Mouse (Mus musculus): ENCODE measurements around the gene Tmem205.

Tmem205 gene

DNA sequence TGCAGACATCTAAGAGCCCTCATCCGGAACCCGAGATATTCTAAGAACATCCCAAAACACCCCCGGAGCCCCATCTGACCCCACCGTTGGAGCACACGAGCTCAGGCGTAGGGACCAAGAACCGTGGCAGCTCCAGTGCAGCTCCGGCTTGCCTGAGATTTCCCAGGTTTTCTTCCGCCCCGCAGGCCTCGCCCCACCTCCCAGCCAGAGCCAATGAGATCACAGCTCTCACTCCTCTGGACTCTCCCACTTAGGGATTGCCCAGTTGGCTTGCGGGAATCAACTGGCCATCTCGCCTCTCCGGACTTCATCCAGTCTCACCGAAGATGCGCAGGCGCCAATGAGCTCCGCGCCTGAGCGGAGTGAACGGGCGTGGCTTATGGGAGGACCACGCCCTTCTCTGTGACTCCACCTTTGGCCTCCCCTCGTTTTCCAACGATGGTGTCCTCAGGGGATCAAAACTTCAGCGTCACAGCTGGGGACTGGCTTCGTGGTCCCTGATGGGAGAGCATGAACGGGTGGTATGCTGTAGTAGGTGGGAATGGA is at the start of gene Tmem205, which contains the start of gene Ccdc159:
Gene Tmem205 (minus strand): TSS at position 349 of the 546 bp plus-strand sequence.
Gene Ccdc159 (plus strand): TSS at position 264 of the 546 bp plus-strand sequence.
- DNase-seq = peak; percentile 98

GRCm38 (mm10) chr9:21976626-21977175 is 49.3 kb upstream of the Tmem205 start:
- DNase-seq = no peak

DNA sequence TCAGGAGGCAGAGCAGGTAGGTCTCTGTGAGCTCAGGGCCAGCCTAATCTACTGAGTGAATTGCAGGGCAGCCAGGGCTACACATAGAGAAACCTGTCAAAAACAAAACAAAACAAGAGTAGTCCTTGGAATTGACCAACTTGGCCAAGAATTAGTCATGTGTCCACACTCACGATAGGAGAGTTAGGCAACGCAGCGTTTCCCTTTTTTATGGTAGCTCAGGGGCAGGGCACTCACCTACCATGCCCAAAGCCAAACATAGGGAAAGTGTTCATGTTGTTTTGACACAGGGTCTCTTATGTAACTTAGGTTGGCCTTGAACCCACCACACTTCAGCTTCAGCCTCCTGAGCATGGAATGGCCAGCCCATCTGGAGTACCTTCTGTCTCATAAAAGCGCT is 41.9 kb upstream of the Tmem205 start:
- DNase-seq = no peak

DNA sequence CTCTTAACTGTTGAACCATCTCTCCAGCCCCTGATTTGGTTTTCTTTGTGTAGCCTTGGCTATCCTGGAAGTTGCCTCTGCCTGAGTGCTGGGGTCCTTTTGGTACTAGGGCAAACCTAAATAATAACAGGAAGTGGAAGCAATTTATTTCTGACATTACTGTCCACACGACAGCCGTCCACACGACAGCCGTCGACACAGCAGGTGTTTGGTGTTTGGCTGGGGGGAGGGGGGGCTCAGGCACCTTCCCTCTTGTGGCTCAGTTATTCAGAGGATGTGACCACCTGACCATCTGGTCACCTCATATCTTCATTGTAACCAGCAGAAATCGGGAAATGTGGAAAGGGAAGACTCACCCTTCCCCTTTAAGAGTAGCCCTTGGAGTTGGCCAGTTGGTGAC is 41.5 kb upstream of the Tmem205 start:
- DNase-seq = no peak

GRCm38 (mm10) chr9:21963417-21963816 is 36.1 kb upstream of the Tmem205 start, which contains the start of gene Epor:
TSS of gene Epor (minus strand) at chr9:21963506.
- DNase-seq = no peak

DNA sequence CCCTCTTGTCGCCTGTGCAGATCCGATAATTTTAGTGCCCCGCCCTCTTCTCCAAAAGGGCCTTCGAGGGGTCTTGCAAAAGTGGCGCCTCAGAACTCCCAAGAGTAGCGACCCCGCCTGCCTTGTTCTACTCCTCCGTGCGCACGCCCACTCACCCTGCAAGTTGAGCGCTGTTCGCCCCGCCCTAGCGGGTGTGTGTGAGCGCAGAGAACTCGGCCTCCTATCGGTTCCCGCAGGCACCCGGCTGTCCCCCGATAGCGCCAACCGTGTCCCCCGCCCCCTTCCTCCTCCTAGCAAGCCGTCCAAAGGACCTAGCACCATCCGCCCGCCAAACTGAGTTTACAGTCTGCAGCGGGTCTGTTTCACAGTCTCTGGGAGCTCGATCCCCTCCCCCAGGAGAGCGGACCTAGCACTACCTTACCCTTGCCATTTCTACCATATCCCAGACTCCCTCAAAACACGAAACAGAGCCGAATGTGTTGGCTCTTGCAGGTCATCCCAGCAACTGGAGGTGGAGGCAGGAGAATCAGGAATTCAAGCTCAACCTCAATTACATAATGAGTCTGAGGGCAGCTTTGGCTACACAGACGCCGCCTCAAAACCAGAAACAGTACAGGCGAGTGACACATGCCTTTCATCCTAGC is 35.2 kb upstream of the Tmem205 start:
- DNase-seq = peak; percentile 87

GRCm38 (mm10) chr9:21962010-21962409 is 34.7 kb upstream of the Tmem205 start:
- DNase-seq = no peak

- no peak for DNase-seq
Measured at GRCm38 (mm10) chr9:21961366-21961980, 34.1 kb upstream of the Tmem205 start.

DNA sequence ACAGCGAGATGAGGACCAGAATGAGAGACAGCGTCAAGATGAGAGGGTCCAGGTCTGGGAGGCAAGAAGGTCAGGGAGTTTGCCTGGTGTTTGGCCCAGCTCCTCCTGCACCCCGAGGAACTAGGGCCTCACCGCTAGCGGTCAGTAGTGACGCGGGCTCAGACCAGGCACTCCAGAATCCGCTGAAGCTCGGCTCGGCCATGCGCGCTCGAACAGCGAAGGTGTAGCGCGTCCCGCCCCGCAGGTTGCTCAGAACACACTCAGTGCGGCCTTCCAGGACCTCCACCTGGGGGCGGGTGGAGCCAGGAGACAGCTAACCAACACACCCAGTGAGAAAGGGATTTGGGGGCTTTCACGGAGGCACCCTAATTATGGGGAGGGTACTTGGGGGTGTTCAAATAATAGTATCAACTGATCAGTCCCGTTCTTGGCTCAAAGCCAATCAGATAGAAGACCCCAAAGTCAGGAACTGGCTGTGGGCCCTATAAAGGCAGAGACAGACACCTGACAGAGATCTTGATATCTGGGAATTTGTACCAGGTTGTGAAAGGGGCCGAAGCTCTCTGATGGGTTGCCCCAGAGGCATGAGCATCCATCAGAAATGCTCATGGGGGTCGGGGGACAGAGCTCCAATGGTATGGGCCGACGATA is 33.3 kb upstream of the Tmem205 start:
- no peak for DNase-seq

DNA sequence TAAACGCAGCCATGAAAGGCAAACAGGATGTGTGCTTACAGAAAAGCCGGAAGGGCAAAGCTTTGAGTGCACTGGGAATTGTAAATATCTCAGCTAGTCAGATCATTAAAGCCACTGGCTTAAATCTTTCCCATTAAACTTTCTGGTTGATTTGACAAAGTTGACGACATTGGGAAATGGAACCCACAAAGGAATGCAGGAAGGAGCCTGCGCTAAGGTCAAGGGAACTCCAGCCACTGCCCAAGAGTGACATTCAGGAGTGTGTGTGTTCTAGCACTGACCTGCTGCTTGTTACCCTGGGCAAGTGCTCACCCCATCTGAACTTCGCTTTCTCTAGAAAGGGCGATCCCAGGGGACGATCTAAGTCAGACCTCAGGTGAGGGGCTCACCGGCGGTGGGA is 32.8 kb upstream of the Tmem205 start:
- no peak for DNase-seq

DNA sequence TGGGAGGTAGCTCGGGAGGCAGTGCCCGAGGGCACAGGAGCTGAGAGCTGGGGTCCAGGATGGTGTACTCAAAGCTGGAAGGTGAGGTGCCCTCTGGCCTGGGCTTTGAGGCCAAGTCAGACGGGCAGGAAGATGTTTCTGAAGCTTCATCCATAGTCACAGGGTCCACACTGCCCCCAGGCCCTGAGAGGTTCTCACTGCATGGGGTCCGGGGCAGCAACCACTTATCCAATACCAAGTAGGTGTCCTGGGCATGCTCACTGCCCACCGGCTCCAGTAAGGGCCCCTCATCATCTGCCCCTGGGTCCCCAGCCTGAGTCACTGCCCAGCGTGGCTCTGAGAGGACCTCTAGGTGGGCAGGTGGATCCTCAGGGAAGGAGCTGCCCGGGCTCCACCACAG is 31.9 kb upstream of the Tmem205 start:
- DNase-seq = no peak

DNA sequence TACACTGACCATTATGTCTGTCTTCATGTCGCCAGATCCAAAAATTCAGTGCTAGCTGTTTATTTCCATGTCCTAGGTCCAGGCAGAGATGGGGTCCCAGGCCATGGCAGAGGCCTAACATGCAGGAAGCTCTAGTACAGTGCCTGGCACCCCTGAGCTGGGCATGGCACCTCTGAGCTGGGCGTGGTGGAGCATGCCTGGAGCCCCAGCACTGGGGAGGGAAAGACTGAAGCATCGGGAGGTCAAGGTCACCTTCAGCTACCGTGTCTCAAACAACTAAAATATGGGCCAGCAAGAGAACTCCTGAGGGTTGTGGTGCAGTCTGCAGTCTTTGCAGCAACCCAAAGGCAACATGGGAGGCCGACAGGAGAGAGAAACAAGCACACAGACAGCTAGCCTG is 31.0 kb upstream of the Tmem205 start:
- no peak for DNase-seq

DNA sequence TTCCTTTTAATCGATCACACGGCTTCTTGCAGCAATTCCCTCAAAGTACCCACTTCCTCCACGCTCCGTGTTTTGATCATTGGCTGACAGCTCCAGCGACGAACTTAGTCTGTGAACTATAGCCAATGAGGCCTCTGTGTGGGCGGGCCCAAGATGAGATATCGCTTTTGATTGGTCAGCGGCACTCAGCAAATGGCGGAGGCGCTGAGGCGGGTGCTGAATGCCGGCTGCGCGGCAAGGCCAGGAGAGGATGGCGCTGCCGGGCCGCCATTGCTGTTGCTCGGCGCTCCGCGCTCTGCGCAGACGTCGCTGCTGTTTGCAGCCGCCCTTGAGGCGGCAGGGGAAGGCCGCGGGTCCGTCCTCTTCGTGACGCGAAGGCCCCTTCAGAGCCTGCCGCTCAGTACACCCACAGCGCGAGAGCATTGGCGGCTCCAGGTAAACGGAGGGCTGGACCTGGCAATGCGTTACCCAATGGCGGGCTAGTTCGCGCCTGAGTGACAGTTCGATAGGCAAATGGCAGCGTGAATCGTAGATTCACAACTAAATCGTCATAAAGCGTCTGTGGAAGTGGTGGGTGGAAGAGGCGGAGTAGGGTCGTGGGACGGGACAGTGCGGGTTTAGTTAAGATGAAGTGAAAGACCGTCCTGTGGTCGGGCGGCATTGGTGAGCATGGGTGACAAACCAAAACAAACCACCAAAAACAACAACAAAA is 28.4 kb upstream of the Tmem205 start, which contains the start of gene Swsap1:
Gene Swsap1 (plus strand): TSS at position 186 of the 712 bp plus-strand sequence.
- peak; percentile 99 for DNase-seq

- DNase-seq = no peak
Measured at GRCm38 (mm10) chr9:21955225-21955569, 27.8 kb upstream of the Tmem205 start.

DNA sequence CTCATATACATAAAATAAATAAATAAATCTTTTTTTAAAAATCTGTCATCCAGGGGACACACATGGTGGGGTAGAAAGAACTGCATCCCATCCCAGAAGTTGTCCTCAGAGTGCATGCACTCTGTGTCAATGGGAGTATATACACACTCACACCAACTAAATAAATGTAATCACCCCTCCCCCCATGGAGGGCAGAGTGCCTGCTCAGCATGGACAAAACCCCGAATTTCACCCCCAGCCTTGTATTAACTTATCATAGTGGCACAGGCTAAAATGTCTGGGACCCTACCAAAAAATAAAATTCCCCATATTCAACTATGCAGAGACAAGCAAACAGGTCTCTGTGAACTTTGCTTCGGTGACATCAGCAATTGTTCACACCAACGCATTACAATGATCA is 27.3 kb upstream of the Tmem205 start:
- no peak for DNase-seq

- DNase-seq = peak; percentile 80
Measured at GRCm38 (mm10) chr9:21953600-21953999, 26.2 kb upstream of the Tmem205 start.

DNA sequence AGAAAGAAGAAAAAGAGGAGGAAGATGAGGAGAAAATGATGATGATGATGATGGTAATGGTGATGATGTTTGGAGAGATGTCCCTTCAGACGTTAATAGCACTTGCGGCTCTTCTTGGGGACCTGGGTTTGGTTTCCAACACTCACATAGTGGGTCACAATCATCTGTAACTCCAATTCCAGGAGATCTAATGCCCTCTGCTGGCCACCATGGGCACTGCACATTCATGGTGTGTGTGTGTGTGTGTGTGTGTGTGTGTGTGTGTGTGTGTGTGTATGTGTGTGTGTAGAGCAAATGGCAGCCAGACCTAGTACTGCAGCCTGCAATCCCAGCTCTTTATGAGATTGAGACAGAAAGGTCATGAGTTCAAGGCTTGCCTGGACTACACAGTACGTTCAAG is 24.6 kb upstream of the Tmem205 start:
- DNase-seq = no peak

GRCm38 (mm10) chr9:21950322-21950721 is 23.0 kb upstream of the Tmem205 start:
- no peak for DNase-seq

- DNase-seq = peak; percentile 72
Measured at GRCm38 (mm10) chr9:21948790-21949189, 21.4 kb upstream of the Tmem205 start.

DNA sequence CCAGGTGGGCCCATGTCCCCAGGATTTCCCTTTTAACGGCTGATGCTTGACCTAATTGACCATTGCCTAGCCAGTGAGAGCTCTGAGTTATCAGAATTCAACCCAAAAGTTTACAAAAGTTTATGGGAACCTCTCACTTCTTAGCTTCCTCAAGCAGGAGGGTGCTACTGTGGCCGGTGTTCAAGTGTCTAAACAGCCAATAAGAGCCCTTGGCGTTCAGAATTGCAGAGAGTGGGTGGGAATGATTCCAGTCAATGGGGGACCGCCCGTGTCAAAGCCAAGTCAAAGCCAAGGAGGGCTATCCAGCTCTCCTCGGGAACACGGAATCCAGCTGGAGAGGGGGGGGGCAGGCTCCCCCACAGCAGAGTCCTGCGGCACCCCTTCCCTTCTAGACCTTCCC is 20.8 kb upstream of the Tmem205 start:
- no peak for DNase-seq

GRCm38 (mm10) chr9:21947540-21948130 is 20.3 kb upstream of the Tmem205 start:
- no peak for DNase-seq

GRCm38 (mm10) chr9:21944267-21944666 is 16.9 kb upstream of the Tmem205 start:
- no peak for DNase-seq

Measured in layer of hippocampus, adult 9-11 months (tissue).